Mouse (Mus musculus) CH12.LX (cell line): ENCODE results near the gene Traf3ip2. TPM values are rescaled to one million over a fixed set of nuclear protein-coding genes. Genes with fewer than 3 reads are reported as not detected.

Experiments
- DNase-seq: peaks from one replicate; pipeline ENCODE4 v3.0.0-alpha.2; 2013; ENCODE audit errors: extremely low read depth
- H3K27ac ChIP-seq: 2 replicates; pipeline ENCODE4 v1.5.1; 2012; ENCODE audit warnings: low read depth, mild to moderate bottlenecking, control low read depth, moderate library complexity; ENCODE audit not compliant: insufficient read depth
- H3K27me3 ChIP-seq: replicated peaks from 2 replicates; pipeline ENCODE3; 2012; ENCODE audit warnings: inconsistent platforms
- H3K36me3 ChIP-seq, 2 experiments: replicated peaks in 1 of 2; 2 replicates each; pipeline versions ENCODE3 to v1.6.1; 2012; ENCODE audit warnings: inconsistent platforms in 1 of 2, low read length in 1 of 2, mild to moderate bottlenecking in 1 of 2, mixed read lengths in 1 of 2, moderate library complexity in 1 of 2; ENCODE audit not compliant: control insufficient read depth in 1 of 2, insufficient read depth in 1 of 2
- H3K4me1 ChIP-seq, 2 experiments: 2 replicates each; pipeline ENCODE4 v1.6.1; 2012; ENCODE audit warnings: inconsistent platforms in 1 of 2, moderate library complexity in 1 of 2; ENCODE audit not compliant: insufficient read depth in 2 of 2, control insufficient read depth in 1 of 2
- H3K4me2 ChIP-seq: 2 replicates; pipeline ENCODE4 v1.6.1; 2012; ENCODE audit warnings: low read depth, mild to moderate bottlenecking, control low read depth; ENCODE audit not compliant: poor library complexity, insufficient read depth, severe bottlenecking
- H3K4me3 ChIP-seq, 3 experiments: fragments of 150-350 bp in 1 of 3; sonication (generic) in 1 of 3; replicated peaks in 1 of 3; 2 replicates each; pipeline versions ENCODE3 to v1.5.1; 2011 to 2012; ENCODE audit warnings: low read depth in 2 of 3, low read length in 2 of 3, mild to moderate bottlenecking in 2 of 3, moderate library complexity in 2 of 3, control low read depth in 1 of 3, improper control_type of control experiment in 1 of 3, inconsistent platforms in 1 of 3, mixed read lengths in 1 of 3; ENCODE audit not compliant: poor library complexity in 1 of 3
- H3K79me2 ChIP-seq: replicated peaks from 2 replicates; pipeline ENCODE4 v1.6.1; 2012; ENCODE audit warnings: mild to moderate bottlenecking, moderate library complexity; ENCODE audit not compliant: control insufficient read depth, poor library complexity, insufficient read depth, severe bottlenecking; ENCODE audit errors: extremely low read depth
- H3K9ac ChIP-seq: 2 replicates; pipeline ENCODE4 v1.6.1; 2012; ENCODE audit warnings: low read depth, mild to moderate bottlenecking, control low read depth, moderate library complexity; ENCODE audit not compliant: insufficient read depth
- H3K9me3 ChIP-seq: replicated peaks from 2 replicates; pipeline ENCODE3; 2012; ENCODE audit warnings: low read length, inconsistent platforms, mixed read lengths
- BHLHE40 ChIP-seq: IDR thresholded peaks from 2 replicates; pipeline ENCODE4 v1.6.1; 2011; ENCODE audit warnings: mild to moderate bottlenecking, low read depth, low read length, improper control_type of control experiment
- CHD1 ChIP-seq: IDR thresholded peaks from 2 replicates; pipeline ENCODE4 v1.6.1; 2012; ENCODE audit warnings: low read depth, low read length, improper control_type of control experiment, inconsistent platforms
- CHD2 ChIP-seq: IDR thresholded peaks from 2 replicates; pipeline ENCODE4 v1.6.1; 2011; ENCODE audit warnings: low read length, improper control_type of control experiment
- E2F4 ChIP-seq: IDR thresholded peaks from 2 replicates; pipeline ENCODE4 v1.6.1; 2011; ENCODE audit warnings: low read depth, low read length, improper control_type of control experiment; ENCODE audit not compliant: insufficient replicate concordance
- EP300 ChIP-seq: IDR thresholded peaks from 2 replicates; pipeline ENCODE4 v1.6.1; 2011; ENCODE audit warnings: low read length, improper control_type of control experiment
- ETS1 ChIP-seq: conservative IDR thresholded peaks from 2 replicates; pipeline ENCODE4 v1.6.1; 2012; ENCODE audit warnings: low read depth, mild to moderate bottlenecking, inconsistent platforms, low read length, improper control_type of control experiment, moderate library complexity
- GABPA ChIP-seq: IDR thresholded peaks from 2 replicates; pipeline ENCODE4 v1.6.1; 2012; ENCODE audit warnings: low read depth, low read length, improper control_type of control experiment, inconsistent platforms; ENCODE audit not compliant: insufficient replicate concordance
- IRF4 ChIP-seq: IDR thresholded peaks from 2 replicates; pipeline ENCODE4 v1.6.1; 2014; ENCODE audit warnings: low read depth, mild to moderate bottlenecking, inconsistent platforms, low read length, improper control_type of control experiment
- JUN ChIP-seq: IDR thresholded peaks from 2 replicates; pipeline ENCODE4 v1.6.1; 2011; ENCODE audit warnings: low read depth, mild to moderate bottlenecking, low read length, improper control_type of control experiment, moderate library complexity; ENCODE audit not compliant: insufficient read depth
- JUND ChIP-seq: conservative IDR thresholded peaks from 2 replicates; pipeline ENCODE4 v1.6.1; 2011; ENCODE audit warnings: low read depth, low read length, improper control_type of control experiment
- KAT2A ChIP-seq: IDR thresholded peaks from 2 replicates; pipeline ENCODE4 v1.6.1; 2012; ENCODE audit warnings: low read length, improper control_type of control experiment, inconsistent platforms; ENCODE audit not compliant: insufficient replicate concordance
- MAX ChIP-seq: IDR thresholded peaks from 2 replicates; pipeline ENCODE4 v1.6.1; 2011; ENCODE audit warnings: low read length, improper control_type of control experiment
- MAZ ChIP-seq: IDR thresholded peaks from 2 replicates; pipeline ENCODE4 v1.6.1; 2012; ENCODE audit warnings: low read depth, mild to moderate bottlenecking, inconsistent platforms, low read length, improper control_type of control experiment, moderate library complexity
- MEF2A ChIP-seq: IDR thresholded peaks from 2 replicates; pipeline ENCODE4 v1.6.1; 2014; ENCODE audit warnings: low read depth, mild to moderate bottlenecking, inconsistent platforms, low read length, improper control_type of control experiment, borderline replicate concordance
- MXI1 ChIP-seq: IDR thresholded peaks from 2 replicates; pipeline ENCODE4 v1.6.1; 2011; ENCODE audit warnings: mild to moderate bottlenecking, low read depth, low read length, improper control_type of control experiment
- MYC ChIP-seq: IDR thresholded peaks from 2 replicates; pipeline ENCODE4 v1.6.1; 2011; ENCODE audit warnings: low read depth, mild to moderate bottlenecking, improper control_type of control experiment, low read length
- NELFE ChIP-seq: IDR thresholded peaks from 2 replicates; pipeline ENCODE4 v1.6.1; 2011; ENCODE audit warnings: low read depth, low read length, improper control_type of control experiment
- POLR2AphosphoS2 ChIP-seq: IDR thresholded peaks from 2 replicates; pipeline ENCODE4 v1.6.1; 2011; ENCODE audit warnings: low read depth, low read length, improper control_type of control experiment
- RAD21 ChIP-seq: IDR thresholded peaks from 2 replicates; pipeline ENCODE4 v1.6.1; 2011; ENCODE audit warnings: low read depth, mild to moderate bottlenecking, low read length, improper control_type of control experiment, moderate library complexity
- RCOR1 ChIP-seq: conservative IDR thresholded peaks from 2 replicates; pipeline ENCODE4 v1.6.1; 2012; ENCODE audit warnings: low read depth, mild to moderate bottlenecking, inconsistent platforms, low read length, improper control_type of control experiment
- SMC3 ChIP-seq: IDR thresholded peaks from 2 replicates; pipeline ENCODE4 v1.6.1; 2011; ENCODE audit warnings: low read depth, low read length, improper control_type of control experiment
- TCF12 ChIP-seq: IDR thresholded peaks from 2 replicates; pipeline ENCODE4 v1.6.1; 2014; ENCODE audit warnings: low read depth, mild to moderate bottlenecking, inconsistent platforms, low read length, improper control_type of control experiment
- USF1 ChIP-seq: IDR thresholded peaks from 2 replicates; pipeline ENCODE4 v1.6.1; 2014; ENCODE audit warnings: low read depth, mild to moderate bottlenecking, inconsistent platforms, low read length, improper control_type of control experiment
- USF2 ChIP-seq: conservative IDR thresholded peaks from 2 replicates; pipeline ENCODE4 v1.6.1; 2011; ENCODE audit warnings: low read depth, low read length, improper control_type of control experiment
- ZC3H11A ChIP-seq: IDR thresholded peaks from 2 replicates; pipeline ENCODE4 v1.6.1; 2012; ENCODE audit warnings: low read depth, mild to moderate bottlenecking, inconsistent platforms, low read length, improper control_type of control experiment
- ZKSCAN1 ChIP-seq: IDR thresholded peaks from 2 replicates; pipeline ENCODE4 v1.6.1; 2012; ENCODE audit warnings: low read depth, inconsistent platforms, low read length, improper control_type of control experiment, borderline replicate concordance
- ZMIZ1 ChIP-seq: IDR thresholded peaks from 2 replicates; pipeline ENCODE4 v1.6.1; 2012; ENCODE audit warnings: low read depth, mild to moderate bottlenecking, inconsistent platforms, low read length, improper control_type of control experiment
- dilution Hi-C: fragments of 300-500 bp; cut with MboI; formaldehyde crosslinking; loops from 2 replicates; pipeline ENCODE4 v1.14.3; 2020; ENCODE audit warnings: low sequenced_read_pairs; ENCODE audit not compliant: extremely low pct_unique_long_range_greater_than_20kb, extremely low pct_ligation_motif_present
- in situ Hi-C: fragments of 300-500 bp; cut with MboI; formaldehyde crosslinking; loops from 3 replicates; pipeline ENCODE4 v1.14.3; 2019; ENCODE audit warnings: low sequenced_read_pairs, low pct_ligation_motif_present, low pct_unique_long_range_greater_than_20kb, mixed read lengths
- polyA plus RNA-seq: library from polyadenylated mRNA; unstranded; fragments of >175 nt; gene quantifications from 2 replicates; pipeline ENCODE4 v1.2.1, GENCODE M21; 2012; ENCODE audit warnings: low read depth; ENCODE audit not compliant: insufficient read length
- total RNA-seq, 2 experiments: library from RNA; depleted of rRNA; stranded (reverse); fragments of 300-350 nt in 1 of 2; fragments of >200 nt in 1 of 2; gene quantifications; 2 replicates each; pipeline ENCODE4 v1.2.3; 2012 to 2014

Traf3ip2 gene
- total RNA-seq (2012; rRNA removed) (15.6 and 18.9 TPM in 2 replicates), total RNA-seq (2014; rRNA removed) (9.2 and 9.5 TPM in 2 replicates), polyA plus RNA-seq (22.1 and 23.4 TPM in 2 replicates)

GRCm38 (mm10) chr10:39612633-39612988, at the start of gene Traf3ip2:
Gene Traf3ip2 (plus strand): TSS chr10:39612934.
- no peak for DNase-seq
- H3K4me1 ChIP-seq = peaks cover 5 to 38% of the 10 kb centered on the region in 2 experiments
- peak within 1 kb of the TSS; percentile 84 for H3K27ac ChIP-seq
- peaks cover 11 to 24% of the 10 kb centered on the region in 2 experiments for H3K36me3 ChIP-seq
- no peak for TF ChIP-seq MXI1
- no peak for TF ChIP-seq ZMIZ1
- no peak for TF ChIP-seq SMC3
- no peak for TF ChIP-seq CHD2
- TF ChIP-seq EP300 = no peak
- no peak for TF ChIP-seq POLR2AphosphoS2
- TF ChIP-seq IRF4 = no peak
- no peak for TF ChIP-seq USF2
- no peak for TF ChIP-seq JUN
- no peak for TF ChIP-seq GABPA
- no peak for TF ChIP-seq JUND
- no peak for TF ChIP-seq RCOR1
- TF ChIP-seq KAT2A = no peak
- no peak for TF ChIP-seq ETS1
- TF ChIP-seq ZC3H11A = no peak
- no peak for TF ChIP-seq BHLHE40
- no peak for TF ChIP-seq CHD1
- TF ChIP-seq RAD21 = no peak
- no peak for TF ChIP-seq MYC
- peak within 1 kb of the TSS; percentile 95 for H3K4me2 ChIP-seq
- peaks cover 11% of the 10 kb centered on the region for H3K79me2 ChIP-seq
- H3K27me3 ChIP-seq = no peaks in the 10 kb centered on the region
- dilution Hi-C loops = no loop called here
- in situ Hi-C loops = no loop called here
- H3K9me3 ChIP-seq = peaks cover 3% of the 10 kb centered on the region
- H3K9ac ChIP-seq = peak within 1 kb of the TSS; percentile 50
- peak within 1 kb of the TSS; percentile 62 to 84 (median 67) for H3K4me3 ChIP-seq

GRCm38 (mm10) chr10:39563552-39564223, 49.0 kb upstream of the Traf3ip2 start:
- DNase-seq = no peak
- Histone ChIP-seq H3K4me2 (no peak overlapping the region), H3K9ac (no peak overlapping the region), H3K9me3 (no peaks in the 10 kb centered on the region), H3K4me3 (no peak overlapping the region), H3K79me2 (no peaks in the 10 kb centered on the region), H3K27ac (no peak overlapping the region), H3K27me3 (no peaks in the 10 kb centered on the region), H3K36me3 (peaks cover 0 to 57% of the 10 kb centered on the region in 2 experiments), H3K4me1 (peaks cover 3 to 9% of the 10 kb centered on the region in 2 experiments; a peak in 1 of 4 replicates)
- dilution Hi-C loops = no loop called here
- no peak for TF ChIP-seq USF1
- TF ChIP-seq MEF2A = no peak
- TF ChIP-seq MAZ = no peak
- TF ChIP-seq ETS1 = no peak
- TF ChIP-seq MXI1 = no peak
- TF ChIP-seq JUND = no peak
- no peak for TF ChIP-seq TCF12
- no peak for TF ChIP-seq E2F4
- TF ChIP-seq RAD21 = no peak
- no peak for TF ChIP-seq GABPA
- TF ChIP-seq ZC3H11A = no peak
- TF ChIP-seq MAX = no peak
- TF ChIP-seq ZKSCAN1 = no peak
- TF ChIP-seq NELFE = no peak
- no peak for TF ChIP-seq POLR2AphosphoS2
- no peak for TF ChIP-seq SMC3
- in situ Hi-C loops = no loop called here
